Mouse (Mus musculus) embryonic facial prominence, embryonic 10.5 days (tissue): ENCODE data around the gene Adal. TPM values are rescaled to one million over a fixed set of nuclear protein-coding genes. Genes with fewer than 3 reads are reported as not detected.
"Not testable (repeated sequence)": the region's sequence is repeated elsewhere in the genome, so short reads cannot be mapped to it uniquely, and the experiment has no call there.

ENCODE experiments used
- DNase-seq: peaks from one replicate; pipeline ENCODE4 v3.0.0-alpha.2; 2017; ENCODE audit warnings: low spot score
- H3K27ac ChIP-seq: fragments of 300-500 bp; sonication (generic); replicated peaks from 2 replicates; pipeline ENCODE4 v1.5.1; 2016; ENCODE audit warnings: mild to moderate bottlenecking
- H3K27me3 ChIP-seq: fragments of 300-500 bp; sonication (generic); replicated peaks from 2 replicates; pipeline ENCODE4 v1.6.1; 2016; ENCODE audit warnings: low read depth, mild to moderate bottlenecking; ENCODE audit not compliant: poor library complexity, severe bottlenecking
- H3K36me3 ChIP-seq: fragments of 300-500 bp; sonication (generic); replicated peaks from 2 replicates; pipeline ENCODE4 v1.6.1; 2016; ENCODE audit warnings: mild to moderate bottlenecking, moderate library complexity
- H3K4me1 ChIP-seq: fragments of 300-500 bp; sonication (generic); 2 replicates; pipeline ENCODE4 v1.6.1; 2016
- H3K4me3 ChIP-seq: fragments of 300-500 bp; sonication (generic); 2 replicates; pipeline ENCODE4 v1.5.1; 2016; ENCODE audit warnings: mild to moderate bottlenecking, moderate library complexity
- H3K9me3 ChIP-seq: fragments of 300-500 bp; sonication (generic); 2 replicates; pipeline ENCODE4 v1.6.1; 2016; ENCODE audit warnings: mild to moderate bottlenecking
- WGBS: fragments of 180-500 bp; shearing (Covaris S2); methylation state at CpG from one replicate; pipeline ENCODE4 v1.1.7; 2016; 5-methylcytosine and 5-hydroxymethylcytosine counted together
- polyA plus RNA-seq: library from polyadenylated mRNA; unstranded; fragments of >200 nt; fragmentation: Nextera tagmentation; extraction: Ambion mirVana; gene quantifications from 2 replicates; pipeline ENCODE4 v1.2.1, GENCODE M21; 2016

Gene Adal
- polyA plus RNA-seq, result 19.7 and 22.4 TPM in 2 replicates

DNA sequence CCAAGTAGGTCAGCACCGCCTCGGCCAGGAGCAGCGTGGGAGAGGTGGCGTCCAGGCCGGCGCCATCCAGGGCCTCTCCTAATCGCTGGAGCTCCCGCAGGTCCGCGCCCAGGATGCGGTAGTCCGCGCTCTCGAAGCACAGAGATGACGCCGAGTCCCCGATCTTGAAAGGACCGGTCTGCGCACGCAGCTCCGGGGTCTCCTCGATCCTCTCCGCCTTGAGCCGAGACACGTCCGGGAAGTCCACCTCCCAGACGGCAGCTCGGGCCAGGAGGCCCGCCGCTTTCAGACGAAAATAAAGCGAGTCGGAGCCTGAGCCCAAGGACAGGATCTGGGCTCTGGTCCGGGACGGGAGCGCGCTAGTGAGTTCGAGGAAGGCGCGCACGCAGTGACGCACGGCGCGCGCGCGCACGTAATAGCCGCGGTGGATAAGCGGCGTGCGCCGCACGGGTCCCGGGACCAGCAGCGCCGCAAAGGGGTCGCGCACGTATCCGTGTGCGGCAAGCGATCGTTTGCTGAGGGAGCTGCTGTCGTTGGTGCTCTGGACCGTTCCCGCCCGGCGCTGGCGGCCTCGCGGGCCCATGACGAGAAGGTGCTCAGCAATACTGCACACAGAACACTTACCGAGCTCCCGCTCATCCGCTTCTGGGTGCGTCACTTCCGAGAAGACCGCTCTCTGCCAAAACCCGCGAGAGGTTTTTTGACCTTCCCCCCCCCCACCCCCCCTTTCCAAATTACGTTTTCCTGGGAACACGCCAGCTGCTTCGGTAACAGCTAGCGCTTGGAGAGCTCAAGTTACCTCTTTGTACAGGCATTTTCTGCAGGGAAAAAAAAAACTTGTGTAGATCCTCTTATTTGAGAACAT is at the start of gene Adal, which contains the start of gene Lcmt2:
Gene Adal, plus strand, starts transcription at position 411 of the 865 bp plus-strand sequence.
Gene Lcmt2, minus strand, starts transcription at position 636 of the 865 bp plus-strand sequence.
- Histone ChIP-seq H3K4me1 (peaks cover 24% of the 10 kb centered on the region), H3K36me3 (peaks cover 47% of the 10 kb centered on the region), H3K27me3 (no peaks in the 10 kb centered on the region), H3K4me3 (peak within 1 kb of the TSS; percentile 65), H3K9me3 (peaks cover 15% of the 10 kb centered on the region), H3K27ac (peak within 1 kb of the TSS; percentile 97)
- under 1% methylated on average over 87 of the region's 87 CpGs for WGBS
- peak; percentile 93 for DNase-seq

DNA sequence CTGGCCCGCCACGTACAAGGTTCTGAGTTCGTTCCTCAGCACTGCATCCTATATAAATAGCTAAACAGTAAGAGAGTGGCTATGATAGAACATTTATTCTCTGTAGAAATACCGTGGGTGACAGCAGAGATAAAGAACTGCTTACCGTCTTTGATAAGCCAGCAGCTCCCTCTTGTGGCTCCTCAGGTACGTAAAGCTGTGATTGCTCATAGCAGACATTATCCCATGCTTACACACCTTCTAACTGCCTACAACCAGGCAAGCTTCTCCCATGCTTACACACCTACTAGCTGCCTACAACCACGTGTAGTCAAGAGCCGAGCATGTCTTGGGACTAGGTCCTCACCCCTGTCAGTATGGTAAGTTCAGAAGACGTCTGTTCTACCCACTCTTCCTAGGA is 38.2 kb upstream of the Adal start:
- H3K27me3 ChIP-seq, result no peaks in the 10 kb centered on the region
- no peaks in the 10 kb centered on the region for H3K4me1 ChIP-seq
- no peaks in the 10 kb centered on the region for H3K9me3 ChIP-seq
- no peaks in the 10 kb centered on the region for H3K36me3 ChIP-seq
- H3K4me3 ChIP-seq, result no peak overlapping the region
- 33% methylated on average over 9 of the region's 9 CpGs for WGBS
- peak; percentile 54 for DNase-seq
- no peak overlapping the region for H3K27ac ChIP-seq

DNA sequence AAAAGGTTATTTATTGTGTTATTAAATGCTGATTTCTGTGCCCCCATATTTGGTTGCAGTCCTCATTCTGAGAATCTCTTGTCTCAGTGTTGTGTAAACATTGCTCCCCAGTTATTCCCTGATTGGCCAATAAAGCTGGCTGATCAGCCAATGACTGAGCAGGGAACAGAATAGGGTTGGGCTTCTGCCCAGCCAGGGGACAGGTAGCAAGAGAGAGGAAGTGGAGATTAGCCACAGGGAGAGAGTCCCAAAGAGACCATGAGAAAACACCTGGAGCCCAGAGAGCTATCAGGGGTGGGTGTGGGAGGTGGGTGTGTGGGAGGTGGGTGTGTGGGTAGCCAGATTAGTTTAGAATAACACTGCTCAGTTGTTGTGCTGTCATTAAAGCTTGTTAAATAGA is 34.3 kb upstream of the Adal start:
- H3K27me3 ChIP-seq, result no peaks in the 10 kb centered on the region
- H3K27ac ChIP-seq, result no peak overlapping the region
- DNase-seq, result no peak
- no peaks in the 10 kb centered on the region for H3K4me1 ChIP-seq
- no peaks in the 10 kb centered on the region for H3K36me3 ChIP-seq
- H3K9me3 ChIP-seq, result no peaks in the 10 kb centered on the region
- H3K4me3 ChIP-seq, result no peak overlapping the region

DNA sequence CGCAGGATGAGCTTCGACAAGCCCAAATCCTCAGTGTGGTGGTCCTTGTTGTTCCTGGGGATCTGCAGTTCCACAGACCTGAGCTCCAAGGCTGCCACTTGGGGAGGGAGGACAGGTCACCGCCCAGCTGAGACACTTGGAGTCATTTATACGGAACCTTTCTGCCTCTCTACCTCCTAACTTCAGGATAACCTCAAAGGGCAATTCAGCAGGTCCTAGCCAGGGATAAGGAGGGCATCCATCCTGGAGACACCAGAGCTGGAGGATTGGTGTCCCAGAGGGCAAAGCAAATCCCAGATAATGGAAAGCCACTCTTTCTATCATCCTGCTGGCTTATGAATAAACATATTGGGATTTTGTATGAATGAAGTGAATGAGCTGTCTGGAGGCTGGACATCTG is 30.5 kb upstream of the Adal start, which contains the start of gene Tgm7:
Gene Tgm7, minus strand, starts transcription at position 101 of the 400 bp plus-strand sequence.
- WGBS, result 86% methylated on average over 4 of the region's 4 CpGs
- Histone ChIP-seq H3K27me3 (no peaks in the 10 kb centered on the region), H3K27ac (no peak within 1 kb of the TSS), H3K4me1 (no peaks in the 10 kb centered on the region), H3K4me3 (no peak within 1 kb of the TSS), H3K36me3 (no peaks in the 10 kb centered on the region), H3K9me3 (no peaks in the 10 kb centered on the region)
- no peak for DNase-seq

DNA sequence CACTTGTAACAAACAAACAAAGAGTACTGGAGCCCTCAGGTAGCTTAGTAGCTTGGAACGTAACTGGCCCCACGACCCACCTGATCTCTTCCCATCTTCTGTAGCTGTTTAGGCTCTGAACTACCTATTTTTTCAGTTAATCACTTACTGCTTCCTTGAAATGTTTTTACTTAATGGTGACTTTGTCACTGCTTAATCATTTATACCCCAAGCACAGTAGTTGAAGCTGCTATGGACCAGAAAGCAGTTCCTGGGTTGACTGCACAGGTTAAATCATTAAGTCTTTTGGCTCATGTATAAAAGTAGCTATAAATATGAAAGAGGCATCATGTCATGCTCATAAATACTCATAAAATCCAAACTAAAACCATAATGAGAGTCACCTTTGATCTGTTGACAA is 24.8 kb upstream of the Adal start:
- H3K4me3 ChIP-seq, result no peak overlapping the region
- H3K36me3 ChIP-seq, result no peaks in the 10 kb centered on the region
- H3K27ac ChIP-seq, result no peak overlapping the region
- no peaks in the 10 kb centered on the region for H3K4me1 ChIP-seq
- no peak for DNase-seq
- H3K9me3 ChIP-seq, result no peaks in the 10 kb centered on the region
- no peaks in the 10 kb centered on the region for H3K27me3 ChIP-seq
- WGBS, result 91% methylated on average over 2 of the region's 2 CpGs

DNA sequence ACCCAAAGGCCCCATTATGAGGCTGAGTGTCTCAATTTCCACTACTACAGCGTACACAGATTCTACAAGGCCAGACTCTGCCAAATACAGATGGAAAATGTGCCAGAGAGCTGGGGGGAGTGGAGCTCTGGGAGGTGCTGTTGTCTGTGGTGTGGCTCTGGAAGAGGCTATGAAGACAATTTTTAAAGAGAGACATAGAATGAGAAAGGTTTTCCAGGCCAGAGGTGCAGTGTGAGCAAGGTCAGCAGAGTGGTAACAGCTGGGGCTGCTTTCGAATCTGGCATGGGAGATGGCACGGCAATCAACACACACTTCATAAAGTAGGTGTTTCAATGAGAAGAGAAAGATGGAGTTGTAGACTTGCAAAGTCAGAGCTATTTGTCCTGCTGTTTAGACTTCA is 21.0 kb upstream of the Adal start:
- WGBS, result 87% methylated on average over 3 of the region's 3 CpGs
- H3K4me3 ChIP-seq, result no peak overlapping the region
- no peaks in the 10 kb centered on the region for H3K27me3 ChIP-seq
- H3K27ac ChIP-seq, result no peak overlapping the region
- no peak for DNase-seq
- H3K36me3 ChIP-seq, result no peaks in the 10 kb centered on the region
- no peaks in the 10 kb centered on the region for H3K4me1 ChIP-seq
- H3K9me3 ChIP-seq, result no peaks in the 10 kb centered on the region

DNA sequence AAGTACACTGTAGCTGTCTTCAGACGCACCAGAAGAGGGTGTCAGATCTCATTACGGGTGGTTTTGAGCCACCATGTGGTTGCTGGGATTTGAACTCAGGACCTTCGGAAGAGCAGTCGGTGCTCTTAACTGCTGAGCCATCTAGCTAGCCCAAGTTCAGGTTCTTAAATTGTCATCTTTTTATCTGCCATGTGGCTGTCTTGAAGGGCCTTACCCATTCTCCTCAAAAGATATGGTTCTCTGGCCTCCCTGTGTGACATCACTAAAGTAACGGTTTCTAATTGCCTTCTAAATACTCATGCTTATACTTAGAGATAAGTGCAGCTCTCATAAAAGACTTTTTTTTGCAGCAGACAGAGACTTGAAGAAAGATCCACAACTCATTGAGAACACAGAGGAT is 13.9 kb upstream of the Adal start:
- not testable (repeated sequence) for H3K36me3 ChIP-seq, H3K9me3 ChIP-seq, H3K27me3 ChIP-seq

DNA sequence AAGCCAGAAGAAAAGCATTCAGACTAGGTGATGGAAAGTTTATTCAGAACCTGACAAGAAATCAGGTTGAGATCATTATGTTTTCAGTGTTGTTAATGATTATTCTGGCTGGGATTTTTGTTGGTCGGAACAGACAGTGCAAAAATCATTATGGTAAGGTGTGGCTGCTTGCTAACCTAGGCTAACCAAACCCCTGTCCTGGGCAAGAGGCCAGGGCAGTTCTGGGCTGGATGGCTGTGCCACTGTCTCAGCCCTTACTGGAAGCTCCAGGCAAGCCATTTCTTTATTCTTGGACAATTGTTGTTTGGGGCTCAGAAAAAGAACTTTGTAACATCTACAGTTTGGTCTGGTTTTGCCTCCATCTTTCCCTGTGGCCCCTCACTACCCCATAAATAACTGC is 12.7 kb upstream of the Adal start:
- 80% methylated on average over 1 of the region's 1 CpGs for WGBS
- H3K27ac ChIP-seq, result no peak overlapping the region
- H3K27me3 ChIP-seq, result no peaks in the 10 kb centered on the region
- H3K4me3 ChIP-seq, result no peak overlapping the region
- DNase-seq, result no peak
- no peaks in the 10 kb centered on the region for H3K9me3 ChIP-seq
- H3K36me3 ChIP-seq, result no peaks in the 10 kb centered on the region
- no peaks in the 10 kb centered on the region for H3K4me1 ChIP-seq

More for the DNA sequence above, 13.9 kb upstream of the Adal start:
- DNase-seq, H3K4me3 ChIP-seq, H3K27ac ChIP-seq, H3K4me1 ChIP-seq: not testable (repeated sequence)
- WGBS, result 94% methylated on average over 5 of the region's 5 CpGs

DNA sequence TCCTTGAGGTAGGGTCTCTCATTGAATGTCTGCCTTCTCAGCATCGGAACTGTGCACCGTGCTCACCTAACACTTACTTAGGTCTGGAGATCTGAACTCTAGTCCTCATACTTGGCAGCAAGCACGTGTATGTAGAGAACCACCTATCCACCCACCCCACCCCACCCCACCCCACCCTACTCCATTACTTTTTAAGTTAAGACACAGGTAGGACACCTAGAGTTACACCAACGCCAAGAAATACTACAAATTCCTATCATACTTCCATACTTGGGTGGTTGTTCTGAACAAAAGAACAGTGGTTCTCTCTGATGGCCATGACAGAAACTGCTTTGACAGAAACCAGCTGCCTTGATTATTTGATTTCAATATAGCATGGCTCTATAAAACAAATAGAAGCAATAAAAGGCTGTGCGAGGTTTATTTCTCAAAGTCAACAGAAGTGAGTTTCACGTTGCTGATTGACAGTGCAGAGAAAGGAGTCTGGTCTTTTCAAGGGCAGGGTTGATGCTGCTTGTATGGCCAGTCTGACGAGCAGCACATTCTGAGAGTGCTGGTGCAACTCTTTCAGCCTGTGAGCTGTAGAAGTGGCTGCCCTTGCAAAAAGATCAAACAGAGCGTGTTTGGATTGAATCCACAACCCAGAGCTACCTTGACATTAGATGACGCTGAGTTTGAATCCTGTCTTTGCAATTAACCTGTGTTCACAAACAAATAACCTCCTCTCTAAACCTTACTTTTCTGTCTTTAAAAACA is 11.2 kb upstream of the Adal start:
- no peaks in the 10 kb centered on the region for H3K9me3 ChIP-seq
- no peaks in the 10 kb centered on the region for H3K36me3 ChIP-seq
- DNase-seq, result no peak
- 75% methylated on average over 9 of the region's 9 CpGs for WGBS
- no peak overlapping the region for H3K4me3 ChIP-seq
- H3K27me3 ChIP-seq, result no peaks in the 10 kb centered on the region
- no peaks in the 10 kb centered on the region for H3K4me1 ChIP-seq
- H3K27ac ChIP-seq, result no peak overlapping the region

DNA sequence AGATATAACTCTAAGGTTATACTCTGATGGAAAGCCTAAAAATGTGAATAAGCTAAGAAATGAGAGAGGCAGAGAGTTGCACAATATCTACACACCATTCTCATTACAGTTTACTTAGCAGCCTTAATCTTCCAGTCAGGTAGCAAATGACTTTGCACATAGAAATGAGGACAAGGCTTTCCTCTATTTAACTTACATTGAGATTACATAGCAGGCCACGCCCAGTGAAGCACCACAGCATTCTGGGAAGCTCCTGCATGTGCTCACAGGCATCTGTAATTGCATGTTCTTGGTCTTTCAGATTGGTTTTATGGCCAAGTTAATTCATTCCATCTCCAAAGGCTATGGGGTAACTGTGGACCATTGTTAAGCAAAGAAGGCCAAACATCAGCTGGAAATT is 7.4 kb upstream of the Adal start:
- H3K36me3 ChIP-seq, result peaks cover 11% of the 10 kb centered on the region
- no peaks in the 10 kb centered on the region for H3K9me3 ChIP-seq
- DNase-seq, result no peak
- WGBS, result 72% methylated on average over 1 of the region's 1 CpGs
- no peak overlapping the region for H3K4me3 ChIP-seq
- H3K4me1 ChIP-seq, result no peaks in the 10 kb centered on the region
- no peak overlapping the region for H3K27ac ChIP-seq
- H3K27me3 ChIP-seq, result no peaks in the 10 kb centered on the region

DNA sequence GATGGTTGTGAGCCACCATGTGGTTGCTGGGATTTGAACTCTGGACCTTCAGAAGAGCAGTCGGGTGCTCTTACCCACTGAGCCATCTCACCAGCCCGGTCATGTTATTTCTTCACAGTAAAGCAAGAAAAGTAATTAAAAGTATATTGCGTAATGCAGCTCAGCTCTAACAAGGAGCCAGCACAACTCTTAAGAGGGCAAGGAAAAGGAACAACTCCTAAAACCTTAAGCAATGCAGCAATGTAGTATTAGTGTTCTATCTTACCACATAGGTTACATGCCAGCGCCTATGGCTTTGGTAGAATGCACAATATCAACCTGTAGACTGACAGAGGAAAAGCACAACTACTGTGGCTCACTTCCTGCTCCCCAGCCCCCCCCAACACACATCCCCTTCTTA is 2.9 kb upstream of the Adal start:
- peaks cover 24% of the 10 kb centered on the region for H3K4me1 ChIP-seq
- WGBS, result 94% methylated on average over 4 of the region's 4 CpGs
- no peak for DNase-seq

DNA sequence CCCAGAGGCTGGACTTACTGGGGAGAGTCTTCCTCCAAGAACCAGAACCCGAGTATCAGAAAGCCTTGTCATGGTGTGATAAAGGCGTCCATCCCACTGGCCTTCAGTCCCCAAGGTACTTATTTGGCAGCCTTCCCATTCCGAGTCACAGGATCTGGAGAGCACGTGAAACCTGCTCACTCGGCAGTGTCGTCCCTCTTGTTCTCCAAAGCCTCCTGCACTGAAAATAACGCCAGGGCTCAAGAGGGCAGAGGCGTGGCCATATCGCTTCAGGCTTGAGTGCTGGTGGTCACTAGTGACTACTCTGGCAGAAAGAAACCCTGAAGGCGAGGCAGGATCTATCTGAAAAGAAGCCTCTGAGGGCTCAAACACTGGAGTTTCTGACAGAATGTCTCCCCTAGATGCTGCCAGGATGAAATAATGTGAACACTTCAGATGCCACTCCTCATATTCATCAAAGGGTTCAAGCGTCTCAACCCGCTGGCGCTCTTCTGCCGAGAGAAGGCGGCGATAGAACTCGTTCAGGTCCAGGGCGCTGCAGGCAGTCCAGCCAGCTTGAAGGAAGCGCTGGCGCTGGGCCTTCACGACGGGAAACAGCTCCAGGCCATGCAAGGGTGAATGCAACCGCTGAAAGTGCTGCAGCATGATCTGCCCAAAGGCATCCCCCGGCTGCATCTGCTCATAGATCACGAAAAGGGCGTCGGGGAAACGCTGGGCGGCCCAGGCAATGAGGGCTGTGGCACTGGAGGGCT is 786 bp upstream of the Adal start:
- Histone ChIP-seq H3K9me3 (peaks cover 15% of the 10 kb centered on the region), H3K27ac (peak overlapping the region; percentile 97), H3K36me3 (peaks cover 42% of the 10 kb centered on the region), H3K4me1 (peaks cover 24% of the 10 kb centered on the region), H3K27me3 (no peaks in the 10 kb centered on the region), H3K4me3 (peak overlapping the region; percentile 65)
- no peak for DNase-seq
- WGBS, result 60% methylated on average over 29 of the region's 29 CpGs

More for the DNA sequence above, 2.9 kb upstream of the Adal start:
- H3K27ac ChIP-seq, result no peak overlapping the region
- no peak overlapping the region for H3K4me3 ChIP-seq
- H3K9me3 ChIP-seq, result peaks cover 15% of the 10 kb centered on the region
- no peaks in the 10 kb centered on the region for H3K27me3 ChIP-seq
- H3K36me3 ChIP-seq, result peaks cover 31% of the 10 kb centered on the region
